Mouse (Mus musculus) intestine, embryonic 16.5 days (tissue): Measurements from ENCODE around the gene Dlk1. TPM values are rescaled to one million over a fixed set of nuclear protein-coding genes. Genes with fewer than 3 reads are reported as not detected.

Experiments
- ATAC-seq: fragments of 200-750 bp; cut with Nextera tagmentation; 2 replicates; pipeline ENCODE4 v1.8.0; 2017; ENCODE audit warnings: moderate TSS enrichment, moderate library complexity
- H3K27ac ChIP-seq: fragments of 300-500 bp; sonication (generic); 2 replicates; pipeline ENCODE4 v1.5.1; 2014; ENCODE audit warnings: mild to moderate bottlenecking, low read length
- H3K27me3 ChIP-seq: fragments of 300-500 bp; sonication (generic); replicated peaks from 2 replicates; pipeline ENCODE4 v1.6.1; 2014; ENCODE audit warnings: low read length, control low read depth, mixed read lengths; ENCODE audit not compliant: control insufficient read depth, insufficient read depth
- H3K36me3 ChIP-seq: fragments of 300-500 bp; sonication (generic); 2 replicates; pipeline ENCODE4 v1.6.1; 2014; ENCODE audit warnings: low read length, control low read depth; ENCODE audit not compliant: control insufficient read depth, insufficient read depth
- H3K4me1 ChIP-seq: fragments of 300-500 bp; sonication (generic); 2 replicates; pipeline ENCODE4 v1.6.1; 2014; ENCODE audit warnings: low read length, control low read depth, mixed read lengths; ENCODE audit not compliant: control insufficient read depth, insufficient read depth
- H3K4me2 ChIP-seq: fragments of 300-500 bp; sonication (generic); 2 replicates; pipeline ENCODE4 v1.6.1; 2014; ENCODE audit warnings: low read depth, low read length, control low read depth
- H3K4me3 ChIP-seq: fragments of 300-500 bp; sonication (generic); 2 replicates; pipeline ENCODE4 v1.5.1; 2014; ENCODE audit warnings: mild to moderate bottlenecking, low read length
- H3K9ac ChIP-seq: fragments of 300-500 bp; sonication (generic); 2 replicates; pipeline ENCODE4 v1.6.1; 2014; ENCODE audit warnings: low read depth, low read length
- H3K9me3 ChIP-seq: fragments of 300-500 bp; sonication (generic); 2 replicates; pipeline ENCODE4 v1.6.1; 2016; ENCODE audit warnings: low read length, control low read depth; ENCODE audit not compliant: control insufficient read depth
- WGBS: fragments of 180-500 bp; shearing (Covaris S2); extraction: QIAGEN DNeasy Blood & Tissue Kit; methylation state at CpG from one replicate; pipeline ENCODE4 v1.1.7; 2014; 5-methylcytosine and 5-hydroxymethylcytosine counted together
- polyA plus RNA-seq: library from polyadenylated mRNA; unstranded; fragments of >200 nt; fragmentation: Nextera tagmentation; extraction: Ambion mirVana; gene quantifications from 2 replicates; pipeline ENCODE4 v1.2.1, GENCODE M21; 2015

Dlk1 gene
- polyA plus RNA-seq, 1 experiment from 2014 or later: 385 TPM

DNA sequence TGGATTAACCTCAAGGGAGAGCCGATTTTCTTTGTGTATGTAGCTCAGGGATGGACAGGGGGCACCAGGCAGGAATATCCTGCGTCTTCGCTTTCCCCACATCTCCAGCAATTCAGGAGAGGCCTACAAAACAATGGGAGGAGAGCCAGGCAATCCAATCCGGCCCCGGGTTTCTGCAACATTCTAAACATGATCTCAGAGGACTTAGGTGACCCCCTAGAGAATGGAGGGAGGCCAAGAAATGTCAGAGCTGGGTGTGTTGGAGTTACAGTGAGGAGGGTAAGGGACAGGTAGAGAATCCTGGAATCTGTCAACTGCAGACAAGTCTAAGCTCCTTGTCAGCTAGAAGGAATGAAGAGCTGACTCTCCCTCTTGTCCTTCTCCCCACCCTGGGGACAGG, 35.9 kb upstream of the Dlk1 start:
- Histone ChIP-seq H3K9me3 (no peaks in the 10 kb centered on the region), H3K27ac (peak overlapping the region; percentile 92), H3K36me3 (no peaks in the 10 kb centered on the region), H3K4me1 (peaks cover 48% of the 10 kb centered on the region), H3K4me3 (no peak overlapping the region), H3K9ac (peak overlapping the region; percentile 57; the same call in 1 of the 2 replicates), H3K27me3 (no peaks in the 10 kb centered on the region), H3K4me2 (no peak overlapping the region)
- no peak for ATAC-seq
- 73% methylated on average over 5 of the region's 5 CpGs for WGBS

DNA sequence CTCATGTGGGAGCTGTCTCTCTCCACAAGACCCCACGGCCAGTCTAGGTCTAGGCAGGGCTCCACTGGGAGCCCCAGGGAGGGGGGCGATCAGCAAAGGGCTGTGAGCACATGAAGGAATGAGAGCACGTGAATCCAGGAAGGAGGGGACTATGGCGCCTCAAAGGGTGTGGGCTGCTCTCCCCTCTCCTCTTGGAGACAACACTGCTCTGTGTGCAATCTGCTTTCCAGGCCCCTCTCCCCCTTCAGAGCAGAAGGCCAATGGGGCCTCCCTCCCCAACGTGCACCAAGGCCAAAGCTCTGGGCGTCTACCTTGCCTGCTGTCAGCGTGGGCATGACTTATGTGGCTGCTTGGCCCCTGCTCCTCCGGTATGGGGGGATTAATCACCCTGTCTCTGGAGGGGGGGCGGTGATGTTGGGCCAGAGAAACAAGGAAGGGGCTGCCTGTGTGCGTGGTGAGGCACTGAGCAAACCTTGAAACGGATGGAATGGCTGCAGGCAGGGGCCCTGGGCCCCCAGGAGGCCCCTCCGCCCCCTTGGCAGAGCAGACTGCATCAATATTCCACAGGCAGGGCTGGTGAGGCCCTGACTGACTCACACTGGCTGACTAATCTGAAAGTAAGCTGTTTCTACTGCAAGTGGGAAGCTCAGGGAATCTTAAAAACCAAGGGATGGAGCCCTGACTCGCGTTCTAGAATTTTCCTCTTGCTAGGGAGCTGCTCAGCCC, 35.0 kb upstream of the Dlk1 start:
- H3K36me3 ChIP-seq: no peaks in the 10 kb centered on the region
- peak overlapping the region; percentile 33 for H3K4me2 ChIP-seq
- H3K4me1 ChIP-seq: peaks cover 39% of the 10 kb centered on the region
- H3K9ac ChIP-seq: peak overlapping the region; percentile 57
- H3K27ac ChIP-seq: peak overlapping the region; percentile 92
- 19% methylated on average over 14 of the region's 14 CpGs for WGBS
- no peaks in the 10 kb centered on the region for H3K9me3 ChIP-seq
- no peaks in the 10 kb centered on the region for H3K27me3 ChIP-seq
- ATAC-seq: peak; percentile 92
- no peak overlapping the region for H3K4me3 ChIP-seq

DNA sequence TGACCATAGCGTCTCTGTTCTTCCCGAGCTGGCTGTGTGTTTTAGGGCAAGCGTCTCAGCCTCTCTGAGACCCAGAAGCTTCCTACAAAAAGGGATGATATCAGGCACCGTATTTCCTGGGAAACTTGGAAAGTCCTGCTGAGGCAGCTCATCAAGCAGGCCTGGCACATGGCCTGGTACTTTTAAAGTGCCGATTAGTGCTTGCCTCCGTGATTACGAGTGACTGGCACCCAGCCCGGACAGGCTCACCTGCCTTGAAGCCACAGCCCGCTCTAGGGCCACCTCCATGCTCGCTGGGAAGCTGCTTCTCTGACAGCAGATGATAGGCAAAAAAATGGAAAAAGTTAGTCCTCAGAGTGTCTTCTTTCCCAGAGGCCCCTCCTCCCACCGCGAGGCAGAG, 32.6 kb upstream of the Dlk1 start:
- H3K4me1 ChIP-seq: peaks cover 39% of the 10 kb centered on the region
- H3K27me3 ChIP-seq: no peaks in the 10 kb centered on the region
- no peaks in the 10 kb centered on the region for H3K36me3 ChIP-seq
- ATAC-seq: no peak
- H3K9me3 ChIP-seq: no peaks in the 10 kb centered on the region
- no peak overlapping the region for H3K9ac ChIP-seq
- no peak overlapping the region for H3K27ac ChIP-seq
- H3K4me3 ChIP-seq: no peak overlapping the region
- no peak overlapping the region for H3K4me2 ChIP-seq
- WGBS: 70% methylated on average over 12 of the region's 12 CpGs

DNA sequence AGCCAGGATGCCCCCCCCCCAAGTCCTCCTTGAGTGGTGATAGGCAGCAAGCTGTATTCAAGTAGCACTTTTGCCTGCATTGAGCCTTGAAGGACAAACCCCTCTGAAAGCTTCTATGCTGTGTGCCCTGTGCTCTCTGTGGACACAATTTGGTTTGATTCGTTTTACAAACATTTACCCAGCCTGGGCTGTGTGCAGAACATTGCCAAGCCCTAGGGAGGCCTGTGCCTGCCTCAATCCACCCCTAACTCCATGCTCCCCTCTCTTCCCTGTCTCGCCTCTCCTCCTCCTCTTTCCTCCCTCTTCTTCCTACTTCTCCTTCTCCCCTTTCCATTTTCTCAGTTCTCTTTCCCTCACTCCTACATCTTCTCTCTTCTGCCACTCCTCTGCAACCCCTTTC, 29.5 kb upstream of the Dlk1 start:
- Histone ChIP-seq H3K9me3 (no peaks in the 10 kb centered on the region), H3K36me3 (no peaks in the 10 kb centered on the region), H3K4me2 (no peak overlapping the region), H3K27ac (no peak overlapping the region), H3K27me3 (no peaks in the 10 kb centered on the region), H3K4me1 (peaks cover 28% of the 10 kb centered on the region), H3K9ac (no peak overlapping the region), H3K4me3 (no peak overlapping the region)
- WGBS: 41% methylated on average over 2 of the region's 2 CpGs
- ATAC-seq: no peak

GRCm38 (mm10) chr12:109423716-109424429, 28.8 kb upstream of the Dlk1 start:
- peaks cover 21% of the 10 kb centered on the region for H3K4me1 ChIP-seq
- no peaks in the 10 kb centered on the region for H3K27me3 ChIP-seq
- no peak overlapping the region for H3K9ac ChIP-seq
- no peak overlapping the region for H3K4me2 ChIP-seq
- H3K36me3 ChIP-seq: no peaks in the 10 kb centered on the region
- WGBS: 68% methylated on average over 4 of the region's 4 CpGs
- no peak overlapping the region for H3K27ac ChIP-seq
- no peak for ATAC-seq
- no peaks in the 10 kb centered on the region for H3K9me3 ChIP-seq
- H3K4me3 ChIP-seq: no peak overlapping the region

DNA sequence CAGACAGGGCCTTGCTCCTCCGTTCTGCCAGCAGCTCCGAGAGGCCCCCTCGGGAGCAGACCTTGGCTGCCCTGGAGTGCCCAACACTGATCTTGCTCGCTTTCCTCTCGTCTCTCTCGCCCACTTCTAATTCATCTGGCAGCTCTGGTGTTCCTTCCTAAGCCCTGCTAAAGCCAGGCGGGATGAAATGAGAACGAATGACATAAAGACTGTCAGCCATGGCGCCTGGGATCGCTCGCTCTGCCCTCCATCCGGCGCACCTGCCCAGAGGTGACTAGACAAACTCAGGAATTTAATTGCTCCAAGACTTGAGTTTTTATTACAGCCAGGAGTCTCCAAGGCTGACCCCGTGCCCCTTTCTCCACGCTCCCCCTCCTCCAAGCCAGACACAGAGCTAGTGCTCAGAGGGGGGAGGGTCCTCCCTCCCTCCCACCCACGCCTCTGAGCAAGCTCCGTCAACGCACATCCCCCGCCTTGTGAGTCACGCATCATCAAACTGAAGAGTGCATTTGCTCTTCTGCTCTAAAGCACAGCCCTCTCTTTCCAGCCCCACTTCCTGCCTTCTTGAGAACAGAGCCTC, 27.8 kb upstream of the Dlk1 start:
- Histone ChIP-seq H3K4me2 (peak overlapping the region; percentile 20; the same call in 1 of the 2 replicates), H3K9ac (peak overlapping the region; percentile 30; the same call in 1 of the 2 replicates), H3K27ac (0 out of 2 replicates have a peak overlapping the region, but pooled peaks have one; percentile 11), H3K4me1 (peaks cover 14% of the 10 kb centered on the region), H3K27me3 (no peaks in the 10 kb centered on the region), H3K9me3 (no peaks in the 10 kb centered on the region), H3K4me3 (no peak overlapping the region), H3K36me3 (no peaks in the 10 kb centered on the region)
- WGBS: 14% methylated on average over 20 of the region's 20 CpGs
- peak; percentile 38 for ATAC-seq

- Histone ChIP-seq H3K36me3 (no peaks in the 10 kb centered on the region), H3K4me3 (no peak overlapping the region), H3K27me3 (no peaks in the 10 kb centered on the region), H3K9ac (no peak overlapping the region), H3K27ac (no peak overlapping the region), H3K4me1 (peaks cover 11% of the 10 kb centered on the region), H3K4me2 (no peak overlapping the region), H3K9me3 (no peaks in the 10 kb centered on the region)
- no peak for ATAC-seq
- 76% methylated on average over 12 of the region's 12 CpGs for WGBS
Measured at GRCm38 (mm10) chr12:109425982-109426381, 26.6 kb upstream of the Dlk1 start.

GRCm38 (mm10) chr12:109432475-109433130, 20.0 kb upstream of the Dlk1 start:
- H3K4me3 ChIP-seq: no peak overlapping the region
- WGBS: 58% methylated on average over 6 of the region's 6 CpGs
- H3K9me3 ChIP-seq: no peaks in the 10 kb centered on the region
- H3K27ac ChIP-seq: no peak overlapping the region
- no peak for ATAC-seq
- H3K4me2 ChIP-seq: no peak overlapping the region
- H3K27me3 ChIP-seq: no peaks in the 10 kb centered on the region
- peaks cover 17% of the 10 kb centered on the region for H3K4me1 ChIP-seq
- no peak overlapping the region for H3K9ac ChIP-seq
- H3K36me3 ChIP-seq: no peaks in the 10 kb centered on the region

- H3K9me3 ChIP-seq: no peaks in the 10 kb centered on the region
- H3K4me1 ChIP-seq: peaks cover 51% of the 10 kb centered on the region
- H3K36me3 ChIP-seq: no peaks in the 10 kb centered on the region
- H3K27me3 ChIP-seq: no peaks in the 10 kb centered on the region
- peak overlapping the region; percentile 3 for H3K4me2 ChIP-seq
- H3K4me3 ChIP-seq: no peak overlapping the region
- H3K9ac ChIP-seq: peak overlapping the region; percentile 46
- WGBS: 7% methylated on average over 10 of the region's 10 CpGs
- peak; percentile 80 for ATAC-seq
- H3K27ac ChIP-seq: peak overlapping the region; percentile 69
Measured at GRCm38 (mm10) chr12:109436367-109436807, 16.2 kb upstream of the Dlk1 start.
